Mouse (Mus musculus) liver, embryonic 16.5 days (tissue): ENCODE measurements around the gene Cenps. TPM values are rescaled to one million over a fixed set of nuclear protein-coding genes. Genes with fewer than 3 reads are reported as not detected.

Experiments used
- ATAC-seq: fragments of 200-750 bp; cut with Nextera tagmentation; 2 replicates; pipeline ENCODE4 v1.8.0; 2017; ENCODE audit warnings: low read depth, mild to moderate bottlenecking, moderate number of reproducible peaks, moderate library complexity
- H3K27ac ChIP-seq: fragments of 300-500 bp; sonication (generic); 2 replicates; pipeline ENCODE4 v1.5.1; 2014; ENCODE audit warnings: mild to moderate bottlenecking, low read length
- H3K27me3 ChIP-seq: fragments of 300-500 bp; sonication (generic); 2 replicates; pipeline ENCODE4 v1.6.1; 2014; ENCODE audit warnings: low read depth, low read length, mixed read lengths; ENCODE audit not compliant: control insufficient read depth, insufficient read depth
- H3K36me3 ChIP-seq: fragments of 300-500 bp; sonication (generic); 2 replicates; pipeline ENCODE4 v1.6.1; 2014; ENCODE audit warnings: mild to moderate bottlenecking; ENCODE audit not compliant: control insufficient read depth, insufficient read depth
- H3K4me1 ChIP-seq: fragments of 300-500 bp; sonication (generic); 2 replicates; pipeline ENCODE4 v1.6.1; 2014; ENCODE audit warnings: low read depth, low read length, mixed read lengths; ENCODE audit not compliant: control insufficient read depth
- H3K4me2 ChIP-seq: fragments of 300-500 bp; sonication (generic); 2 replicates; pipeline ENCODE4 v1.6.1; 2014; ENCODE audit warnings: low read depth, low read length, mixed read lengths
- H3K4me3 ChIP-seq: fragments of 300-500 bp; sonication (generic); 2 replicates; pipeline ENCODE4 v1.5.1; 2014; ENCODE audit warnings: low read depth, mild to moderate bottlenecking, low read length
- H3K9ac ChIP-seq: fragments of 300-500 bp; sonication (generic); 2 replicates; pipeline ENCODE4 v1.6.1; 2014; ENCODE audit warnings: low read depth, low read length
- H3K9me3 ChIP-seq: fragments of 300-500 bp; sonication (generic); replicated peaks from 2 replicates; pipeline ENCODE4 v1.6.1; 2016; ENCODE audit warnings: low read length; ENCODE audit not compliant: control insufficient read depth
- WGBS: fragments of 180-500 bp; shearing (Covaris S2); extraction: QIAGEN DNeasy Blood & Tissue Kit; methylation state at CpG from one replicate; pipeline ENCODE4 v1.1.7; 2014; ENCODE audit not compliant: insufficient replicate concordance; 5-methylcytosine and 5-hydroxymethylcytosine counted together
- polyA plus RNA-seq: library from polyadenylated mRNA; unstranded; fragments of >200 nt; fragmentation: Nextera tagmentation; extraction: Ambion mirVana; gene quantifications from 2 replicates; pipeline ENCODE4 v1.2.1, GENCODE M21; 2015

Gene Cenps
- polyA plus RNA-seq, 1 experiment from 2014 or later, result 10.6 TPM

GRCm38 (mm10) chr4:149163196-149163595, 25.8 kb upstream of the Cenps start:
- no peak for ATAC-seq

GRCm38 (mm10) chr4:149161166-149161565, 23.7 kb upstream of the Cenps start:
- WGBS, result 68% methylated on average over 6 of the region's 6 CpGs
- no peak overlapping the region for H3K27ac ChIP-seq
- H3K4me2 ChIP-seq, result no peak overlapping the region
- no peak for ATAC-seq
- H3K9me3 ChIP-seq, result no peaks in the 10 kb centered on the region
- no peaks in the 10 kb centered on the region for H3K27me3 ChIP-seq
- H3K36me3 ChIP-seq, result peaks cover 27% of the 10 kb centered on the region
- H3K9ac ChIP-seq, result no peak overlapping the region
- no peak overlapping the region for H3K4me3 ChIP-seq
- H3K4me1 ChIP-seq, result peaks cover 8% of the 10 kb centered on the region

More at GRCm38 (mm10) chr4:149163196-149163595, 25.8 kb upstream of the Cenps start:
- Histone ChIP-seq H3K27me3 (no peaks in the 10 kb centered on the region), H3K4me1 (peaks cover 11% of the 10 kb centered on the region), H3K4me2 (no peak overlapping the region), H3K27ac (no peak overlapping the region), H3K9ac (no peak overlapping the region), H3K9me3 (no peaks in the 10 kb centered on the region), H3K4me3 (no peak overlapping the region), H3K36me3 (peaks cover 10% of the 10 kb centered on the region)
- WGBS, result 56% methylated on average over 1 of the region's 1 CpGs

- H3K4me3 ChIP-seq, result no peak overlapping the region
- H3K9ac ChIP-seq, result no peak overlapping the region
- H3K36me3 ChIP-seq, result peaks cover 37% of the 10 kb centered on the region
- peaks cover 4% of the 10 kb centered on the region for H3K4me1 ChIP-seq
- H3K9me3 ChIP-seq, result no peaks in the 10 kb centered on the region
- H3K27ac ChIP-seq, result no peak overlapping the region
- H3K27me3 ChIP-seq, result no peaks in the 10 kb centered on the region
- H3K4me2 ChIP-seq, result no peak overlapping the region
- no peak for ATAC-seq
- WGBS, result 79% methylated on average over 13 of the region's 13 CpGs
These were observed 22.5 kb upstream of the Cenps start for GRCm38 (mm10) chr4:149159891-149160290.

- Histone ChIP-seq H3K4me1 (peaks cover 4% of the 10 kb centered on the region), H3K4me2 (no peak overlapping the region), H3K27ac (no peak overlapping the region), H3K27me3 (no peaks in the 10 kb centered on the region), H3K36me3 (peaks cover 39% of the 10 kb centered on the region), H3K4me3 (no peak overlapping the region), H3K9me3 (no peaks in the 10 kb centered on the region), H3K9ac (no peak overlapping the region)
- 73% methylated on average over 2 of the region's 2 CpGs for WGBS
- no peak for ATAC-seq
These were observed 21.8 kb upstream of the Cenps start for GRCm38 (mm10) chr4:149159203-149159602.

GRCm38 (mm10) chr4:149157415-149157973, 20.1 kb upstream of the Cenps start:
- Histone ChIP-seq H3K9ac (no peak overlapping the region), H3K36me3 (peaks cover 49% of the 10 kb centered on the region)
- no peak for ATAC-seq

GRCm38 (mm10) chr4:149155711-149156110, 18.3 kb upstream of the Cenps start:
- WGBS, result 74% methylated on average over 6 of the region's 6 CpGs
- Histone ChIP-seq H3K9ac (no peak overlapping the region), H3K4me2 (no peak overlapping the region), H3K36me3 (peaks cover 56% of the 10 kb centered on the region), H3K9me3 (no peaks in the 10 kb centered on the region), H3K27ac (no peak overlapping the region), H3K4me3 (no peak overlapping the region), H3K4me1 (peaks cover under 1% of the 10 kb centered on the region; the same call in 1 of the 2 replicates), H3K27me3 (no peaks in the 10 kb centered on the region)
- peak; percentile 45 for ATAC-seq

More at GRCm38 (mm10) chr4:149157415-149157973, 20.1 kb upstream of the Cenps start:
- Histone ChIP-seq H3K9me3 (no peaks in the 10 kb centered on the region), H3K4me2 (no peak overlapping the region), H3K4me1 (peaks cover 4% of the 10 kb centered on the region; the same call in 1 of the 2 replicates), H3K27ac (no peak overlapping the region), H3K27me3 (no peaks in the 10 kb centered on the region), H3K4me3 (no peak overlapping the region)
- WGBS, result 78% methylated on average over 8 of the region's 8 CpGs

GRCm38 (mm10) chr4:149154859-149155258, 17.4 kb upstream of the Cenps start:
- Histone ChIP-seq H3K27ac (no peak overlapping the region), H3K27me3 (no peaks in the 10 kb centered on the region), H3K9me3 (no peaks in the 10 kb centered on the region), H3K4me2 (no peak overlapping the region), H3K4me1 (peaks cover 7% of the 10 kb centered on the region), H3K9ac (no peak overlapping the region), H3K36me3 (peaks cover 57% of the 10 kb centered on the region), H3K4me3 (no peak overlapping the region)
- ATAC-seq, result no peak
- 85% methylated on average over 7 of the region's 7 CpGs for WGBS

- no peaks in the 10 kb centered on the region for H3K9me3 ChIP-seq
- 74% methylated on average over 11 of the region's 11 CpGs for WGBS
- no peak overlapping the region for H3K4me3 ChIP-seq
- H3K9ac ChIP-seq, result no peak overlapping the region
- H3K36me3 ChIP-seq, result peaks cover 27% of the 10 kb centered on the region
- peaks cover 14% of the 10 kb centered on the region for H3K4me1 ChIP-seq
- H3K27ac ChIP-seq, result peak overlapping the region; percentile 48; the same call in 1 of the 2 replicates
- no peak overlapping the region for H3K4me2 ChIP-seq
- no peak for ATAC-seq
- H3K27me3 ChIP-seq, result no peaks in the 10 kb centered on the region
These were observed 13.3 kb upstream of the Cenps start for GRCm38 (mm10) chr4:149150721-149151120.

- H3K27me3 ChIP-seq, result no peaks in the 10 kb centered on the region
- peak; percentile 64 for ATAC-seq
- no peak overlapping the region for H3K4me3 ChIP-seq
- H3K9me3 ChIP-seq, result no peaks in the 10 kb centered on the region
- H3K9ac ChIP-seq, result no peak overlapping the region
- peak overlapping the region; percentile 48; the same call in 1 of the 2 replicates for H3K27ac ChIP-seq
- no peak overlapping the region for H3K4me2 ChIP-seq
- H3K36me3 ChIP-seq, result peaks cover 24% of the 10 kb centered on the region
- 68% methylated on average over 11 of the region's 11 CpGs for WGBS
- peaks cover 14% of the 10 kb centered on the region for H3K4me1 ChIP-seq
These were observed 12.8 kb upstream of the Cenps start for GRCm38 (mm10) chr4:149150256-149150655.
